Mouse (Mus musculus) heart, embryonic 16.5 days (tissue): Measurements from ENCODE around the gene Trpm1. TPM values are rescaled to one million over a fixed set of nuclear protein-coding genes. Genes with fewer than 3 reads are reported as not detected.

Experiments used
- ATAC-seq: fragments of 200-750 bp; cut with Nextera tagmentation; replicated peaks from 2 replicates; pipeline ENCODE4 v1.8.0; 2017; ENCODE audit warnings: moderate number of reproducible peaks; ENCODE audit not compliant: insufficient read depth, low FRiP score; ENCODE audit errors: extremely low read depth
- H3K27ac ChIP-seq: fragments of 300-500 bp; sonication (generic); 2 replicates; pipeline ENCODE4 v1.5.1; 2014; ENCODE audit warnings: mild to moderate bottlenecking, low read length, control low read depth, moderate library complexity
- H3K27me3 ChIP-seq: fragments of 300-500 bp; sonication (generic); 2 replicates; pipeline ENCODE4 v1.6.1; 2014; ENCODE audit warnings: low read length, mixed read lengths; ENCODE audit not compliant: control insufficient read depth, insufficient read depth
- H3K36me3 ChIP-seq: fragments of 300-500 bp; sonication (generic); 2 replicates; pipeline ENCODE4 v1.6.1; 2014; ENCODE audit not compliant: control insufficient read depth, insufficient read depth
- H3K4me1 ChIP-seq: fragments of 300-500 bp; sonication (generic); 2 replicates; pipeline ENCODE4 v1.6.1; 2014; ENCODE audit warnings: low read length, mixed read lengths; ENCODE audit not compliant: control insufficient read depth, insufficient read depth
- H3K4me2 ChIP-seq: fragments of 300-500 bp; sonication (generic); 2 replicates; pipeline ENCODE4 v1.6.1; 2014; ENCODE audit warnings: low read depth, mild to moderate bottlenecking, control low read depth, low read length
- H3K4me3 ChIP-seq: fragments of 300-500 bp; sonication (generic); 2 replicates; pipeline ENCODE4 v1.5.1; 2014; ENCODE audit warnings: mild to moderate bottlenecking, control low read depth, low read length
- H3K9ac ChIP-seq: fragments of 300-500 bp; sonication (generic); 2 replicates; pipeline ENCODE4 v1.6.1; 2014; ENCODE audit warnings: low read length, control low read depth
- H3K9me3 ChIP-seq: fragments of 300-500 bp; sonication (generic); replicated peaks from 2 replicates; pipeline ENCODE4 v1.6.1; 2016; ENCODE audit warnings: low read length; ENCODE audit not compliant: control insufficient read depth
- WGBS: fragments of 180-500 bp; shearing (Covaris S2); extraction: QIAGEN DNeasy Blood & Tissue Kit; methylation state at CpG from one replicate; pipeline ENCODE4 v1.1.7; 2014; 5-methylcytosine and 5-hydroxymethylcytosine counted together
- polyA plus RNA-seq: library from polyadenylated mRNA; unstranded; fragments of >200 nt; fragmentation: Nextera tagmentation; extraction: Ambion mirVana; gene quantifications from 2 replicates; pipeline ENCODE4 v1.2.1, GENCODE M21; 2015

Trpm1 gene
- polyA plus RNA-seq, 1 experiment from 2014 or later: 0.32 TPM

GRCm38 (mm10) chr7:64279548-64279947, 125.9 kb downstream of the Trpm1 start:
- Histone ChIP-seq H3K27ac (no peak overlapping the region), H3K9ac (no peak overlapping the region), H3K4me1 (no peaks in the 10 kb centered on the region), H3K36me3 (no peaks in the 10 kb centered on the region), H3K4me2 (no peak overlapping the region), H3K27me3 (no peaks in the 10 kb centered on the region), H3K4me3 (no peak overlapping the region), H3K9me3 (no peaks in the 10 kb centered on the region)
- WGBS: 77% methylated on average over 3 of the region's 3 CpGs
- no peak for ATAC-seq

- Histone ChIP-seq H3K9me3 (no peaks in the 10 kb centered on the region), H3K27ac (no peak overlapping the region), H3K9ac (no peak overlapping the region), H3K4me1 (no peaks in the 10 kb centered on the region), H3K4me2 (peak overlapping the region; percentile 87), H3K36me3 (no peaks in the 10 kb centered on the region; the same call in 1 of the 2 replicates), H3K4me3 (peak overlapping the region; percentile 85; the same call in 1 of the 2 replicates), H3K27me3 (no peaks in the 10 kb centered on the region)
- no peak for ATAC-seq
These were observed 132.9 kb downstream of the Trpm1 start for GRCm38 (mm10) chr7:64286566-64286965.

DNA sequence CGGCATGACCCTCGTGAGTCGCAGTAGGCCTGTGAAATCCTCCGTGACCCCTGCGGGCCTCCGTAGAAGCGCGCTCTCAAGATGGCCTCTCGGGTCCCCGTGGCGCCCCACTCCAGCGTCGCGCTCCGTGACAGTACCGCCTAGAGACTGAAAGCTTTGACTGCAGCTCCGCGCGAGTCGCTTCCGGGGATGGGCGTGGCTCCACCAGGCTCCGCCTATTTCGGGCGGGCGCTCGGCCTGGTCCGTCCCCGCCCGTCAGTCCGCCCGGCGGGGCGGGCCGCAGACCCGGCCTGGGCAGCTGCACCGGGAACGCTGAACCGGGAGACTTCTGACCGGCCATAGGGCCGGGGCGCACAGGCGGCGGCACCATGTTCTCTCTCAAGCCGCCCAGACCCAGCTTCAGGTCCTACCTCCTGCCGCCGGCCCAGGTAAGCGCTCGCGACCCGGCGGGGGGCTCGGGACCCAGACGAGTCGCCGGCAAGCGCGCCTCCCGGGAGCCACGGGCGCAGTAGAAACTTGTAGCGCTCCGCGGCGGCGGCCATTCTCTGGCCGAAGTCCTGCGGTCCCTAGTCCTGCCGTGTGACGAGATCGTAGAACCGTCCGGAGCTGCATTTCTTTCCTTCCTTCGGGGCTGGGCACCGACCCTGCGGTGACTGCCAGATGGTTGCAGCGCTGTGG, 133.9 kb downstream of the Trpm1 start, which contains the start of gene Mtmr10:
Gene Mtmr10 (plus strand): TSS at position 240 of the 678 bp plus-strand sequence.
- peak; percentile 98 for ATAC-seq
- WGBS: under 1% methylated on average over 77 of the region's 77 CpGs

GRCm38 (mm10) chr7:64289416-64289815, 135.8 kb downstream of the Trpm1 start:
- Histone ChIP-seq H3K4me2 (no peak overlapping the region), H3K27me3 (no peaks in the 10 kb centered on the region), H3K9ac (no peak overlapping the region), H3K4me1 (no peaks in the 10 kb centered on the region), H3K9me3 (no peaks in the 10 kb centered on the region), H3K27ac (no peak overlapping the region), H3K36me3 (no peaks in the 10 kb centered on the region; the same call in 1 of the 2 replicates), H3K4me3 (no peak overlapping the region)
- WGBS: 93% methylated on average over 7 of the region's 7 CpGs
- ATAC-seq: no peak

More for the DNA sequence above, 133.9 kb downstream of the Trpm1 start, which contains the start of gene Mtmr10:
- H3K9me3 ChIP-seq: no peaks in the 10 kb centered on the region
- peak within 1 kb of the TSS; percentile 88 for H3K9ac ChIP-seq
- peak within 1 kb of the TSS; percentile 87 for H3K4me2 ChIP-seq
- H3K27me3 ChIP-seq: no peaks in the 10 kb centered on the region
- H3K27ac ChIP-seq: peak within 1 kb of the TSS; percentile 76
- no peaks in the 10 kb centered on the region for H3K4me1 ChIP-seq
- H3K4me3 ChIP-seq: peak within 1 kb of the TSS; percentile 85
- no peaks in the 10 kb centered on the region; the same call in 1 of the 2 replicates for H3K36me3 ChIP-seq

GRCm38 (mm10) chr7:64290431-64290830, 136.8 kb downstream of the Trpm1 start:
- Histone ChIP-seq H3K9me3 (no peaks in the 10 kb centered on the region), H3K27ac (no peak overlapping the region), H3K9ac (no peak overlapping the region), H3K4me2 (no peak overlapping the region), H3K36me3 (no peaks in the 10 kb centered on the region; the same call in 1 of the 2 replicates), H3K4me1 (no peaks in the 10 kb centered on the region), H3K27me3 (no peaks in the 10 kb centered on the region), H3K4me3 (no peak overlapping the region)
- WGBS: 89% methylated on average over 6 of the region's 6 CpGs
- no peak for ATAC-seq

GRCm38 (mm10) chr7:64291722-64292121, 138.1 kb downstream of the Trpm1 start:
- H3K9me3 ChIP-seq: no peaks in the 10 kb centered on the region
- H3K4me3 ChIP-seq: no peak overlapping the region
- 93% methylated on average over 10 of the region's 10 CpGs for WGBS
- H3K4me2 ChIP-seq: no peak overlapping the region
- ATAC-seq: no peak
- no peaks in the 10 kb centered on the region for H3K27me3 ChIP-seq
- no peak overlapping the region for H3K27ac ChIP-seq
- no peaks in the 10 kb centered on the region; the same call in 1 of the 2 replicates for H3K36me3 ChIP-seq
- H3K9ac ChIP-seq: no peak overlapping the region
- H3K4me1 ChIP-seq: no peaks in the 10 kb centered on the region

DNA sequence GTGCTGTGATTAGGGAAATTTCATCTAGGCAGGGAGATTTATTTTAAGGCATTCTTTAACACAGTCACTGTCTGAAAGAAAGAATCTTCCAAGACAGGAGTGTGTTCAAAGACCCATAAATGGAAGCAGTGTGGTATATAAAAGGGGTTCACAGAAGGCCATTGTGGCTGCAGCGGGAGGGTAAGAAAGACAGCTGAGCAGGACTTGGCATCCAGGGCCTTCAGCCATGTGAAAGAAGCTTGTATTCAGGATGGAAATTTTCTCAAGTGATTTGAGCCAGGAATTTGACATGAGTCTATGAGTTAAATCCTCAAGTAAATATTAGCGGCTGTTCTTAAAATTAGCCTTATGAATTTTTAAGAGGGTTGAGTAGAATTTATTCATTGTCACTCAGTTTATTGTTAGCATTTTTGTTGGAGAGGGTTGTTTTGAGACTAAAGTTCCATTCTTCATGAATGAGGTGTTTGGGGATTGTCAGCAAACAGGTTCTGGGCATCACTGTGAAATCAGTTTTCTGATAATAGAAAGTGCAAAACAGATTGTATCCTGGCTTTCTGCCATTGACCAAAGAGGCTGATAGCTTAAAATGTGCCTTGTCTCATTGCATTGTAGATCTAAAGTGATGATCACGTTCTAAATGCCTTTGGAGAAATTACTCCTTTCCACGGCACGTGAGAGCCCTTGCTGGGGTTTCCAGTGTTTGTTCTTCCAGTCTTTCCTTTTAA, 142.8 kb downstream of the Trpm1 start:
- no peak for ATAC-seq
- no peaks in the 10 kb centered on the region for H3K4me1 ChIP-seq
- no peak overlapping the region for H3K9ac ChIP-seq
- peaks cover 10% of the 10 kb centered on the region; the same call in 1 of the 2 replicates for H3K36me3 ChIP-seq
- H3K27me3 ChIP-seq: no peaks in the 10 kb centered on the region
- no peak overlapping the region for H3K27ac ChIP-seq
- H3K4me2 ChIP-seq: no peak overlapping the region
- WGBS: 66% methylated on average over 5 of the region's 5 CpGs
- H3K4me3 ChIP-seq: no peak overlapping the region
- H3K9me3 ChIP-seq: no peaks in the 10 kb centered on the region

DNA sequence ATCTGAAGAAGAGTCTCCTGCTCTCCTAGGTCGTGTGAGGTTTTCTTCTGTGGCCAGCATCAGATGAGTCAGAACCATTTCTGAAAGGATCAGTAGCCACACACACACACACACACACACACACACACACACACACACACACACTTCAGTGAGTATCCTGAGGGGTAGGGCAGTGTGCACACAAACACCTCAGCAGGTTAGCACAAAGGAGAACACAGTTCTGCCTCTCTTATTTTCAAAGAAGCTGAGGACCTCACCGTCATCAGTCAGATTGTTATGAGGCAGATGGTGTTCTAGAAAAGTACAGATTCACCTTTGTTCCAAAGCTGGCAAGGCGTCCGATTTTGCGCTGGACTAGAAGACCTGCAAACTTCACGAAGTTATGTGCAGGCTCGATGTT, 156.6 kb downstream of the Trpm1 start:
- no peaks in the 10 kb centered on the region for H3K9me3 ChIP-seq
- H3K4me3 ChIP-seq: no peak overlapping the region
- H3K27me3 ChIP-seq: no peaks in the 10 kb centered on the region
- 89% methylated on average over 7 of the region's 7 CpGs for WGBS
- no peak for ATAC-seq
- H3K9ac ChIP-seq: no peak overlapping the region
- peaks cover 8% of the 10 kb centered on the region; the same call in 1 of the 2 replicates for H3K36me3 ChIP-seq
- no peak overlapping the region for H3K4me2 ChIP-seq
- no peak overlapping the region for H3K27ac ChIP-seq
- H3K4me1 ChIP-seq: no peaks in the 10 kb centered on the region

DNA sequence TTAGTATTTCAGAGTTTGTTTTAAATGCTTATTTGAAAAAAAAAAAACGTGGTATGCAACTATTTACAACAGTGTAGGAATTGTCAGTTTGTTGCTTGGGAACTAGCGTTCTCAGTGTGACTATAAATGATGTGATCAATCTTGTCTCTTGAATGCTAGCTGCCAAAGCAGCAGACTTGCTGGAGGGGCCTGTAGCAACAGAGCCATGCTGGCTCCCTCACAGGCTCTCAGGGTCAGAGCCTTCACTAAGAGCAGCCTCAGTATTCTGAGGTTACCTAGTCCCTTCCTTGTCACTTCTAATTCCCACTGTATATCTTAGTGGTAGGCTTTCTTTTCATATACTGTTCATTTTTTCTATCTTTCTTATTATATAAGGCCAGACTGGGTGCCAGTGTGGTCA, 157.1 kb downstream of the Trpm1 start:
- H3K9ac ChIP-seq: no peak overlapping the region
- peaks cover 10% of the 10 kb centered on the region; the same call in 1 of the 2 replicates for H3K36me3 ChIP-seq
- ATAC-seq: no peak
- no peak overlapping the region for H3K27ac ChIP-seq
- no peaks in the 10 kb centered on the region for H3K9me3 ChIP-seq
- H3K4me2 ChIP-seq: no peak overlapping the region
- 71% methylated on average over 2 of the region's 2 CpGs for WGBS
- no peak overlapping the region for H3K4me3 ChIP-seq
- H3K4me1 ChIP-seq: no peaks in the 10 kb centered on the region
- H3K27me3 ChIP-seq: no peaks in the 10 kb centered on the region
